Mouse (Mus musculus) neural tube, embryonic 11.5 days (tissue): ENCODE data around the gene Unc5c. TPM values are rescaled to one million over a fixed set of nuclear protein-coding genes. Genes with fewer than 3 reads are reported as not detected.

Experiments
- ATAC-seq: fragments of 200-750 bp; cut with Nextera tagmentation; 2 replicates; pipeline ENCODE4 v1.8.0; 2017; ENCODE audit warnings: moderate number of reproducible peaks, mild to moderate bottlenecking, moderate TSS enrichment, moderate library complexity; ENCODE audit not compliant: insufficient read depth, low FRiP score, low TSS enrichment
- DNase-seq: peaks from one replicate; pipeline ENCODE4 v3.0.0-alpha.2; 2015; ENCODE audit warnings: low spot score
- H3K27ac ChIP-seq: fragments of 300-500 bp; sonication (generic); 2 replicates; pipeline ENCODE4 v1.5.1; 2014; ENCODE audit warnings: low read depth, mild to moderate bottlenecking, low read length
- H3K27me3 ChIP-seq: fragments of 300-500 bp; sonication (generic); 2 replicates; pipeline ENCODE4 v1.6.1; 2014; ENCODE audit warnings: mild to moderate bottlenecking, low read length, mixed read lengths; ENCODE audit not compliant: control insufficient read depth, insufficient read depth
- H3K36me3 ChIP-seq: fragments of 300-500 bp; sonication (generic); 2 replicates; pipeline ENCODE4 v1.6.1; 2014; ENCODE audit warnings: mild to moderate bottlenecking, low read length, moderate library complexity, mixed read lengths; ENCODE audit not compliant: control insufficient read depth, insufficient read depth
- H3K4me1 ChIP-seq: fragments of 300-500 bp; sonication (generic); 2 replicates; pipeline ENCODE4 v1.6.1; 2014; ENCODE audit warnings: low read length, mixed read lengths; ENCODE audit not compliant: control insufficient read depth, insufficient read depth
- H3K4me2 ChIP-seq: fragments of 300-500 bp; sonication (generic); 2 replicates; pipeline ENCODE4 v1.6.1; 2014; ENCODE audit warnings: low read depth, mild to moderate bottlenecking, moderate library complexity
- H3K4me3 ChIP-seq: fragments of 300-500 bp; sonication (generic); 2 replicates; pipeline ENCODE4 v1.5.1; 2014; ENCODE audit warnings: low read depth, low read length
- H3K9ac ChIP-seq: fragments of 300-500 bp; sonication (generic); 2 replicates; pipeline ENCODE4 v1.6.1; 2014; ENCODE audit warnings: mild to moderate bottlenecking, low read length
- H3K9me3 ChIP-seq: fragments of 300-500 bp; sonication (generic); 2 replicates; pipeline ENCODE4 v1.6.1; 2016; ENCODE audit warnings: low read length; ENCODE audit not compliant: control insufficient read depth
- WGBS: fragments of 180-500 bp; shearing (Covaris S2); extraction: QIAGEN DNeasy Blood & Tissue Kit; methylation state at CpG from one replicate; pipeline ENCODE4 v1.1.7; 2014; 5-methylcytosine and 5-hydroxymethylcytosine counted together
- polyA plus RNA-seq: library from polyadenylated mRNA; unstranded; fragments of >200 nt; fragmentation: Nextera tagmentation; extraction: Ambion mirVana; gene quantifications from 2 replicates; pipeline ENCODE4 v1.2.1, GENCODE M21; 2014

Gene Unc5c
- polyA plus RNA-seq, 1 experiment from 2014 or later: 17.5 TPM

- no peak for ATAC-seq
- Histone ChIP-seq H3K27me3 (no peaks in the 10 kb centered on the region), H3K36me3 (no peaks in the 10 kb centered on the region), H3K27ac (no peak overlapping the region), H3K4me1 (no peaks in the 10 kb centered on the region), H3K9ac (no peak overlapping the region), H3K9me3 (no peaks in the 10 kb centered on the region), H3K4me3 (no peak overlapping the region), H3K4me2 (no peak overlapping the region)
- 88% methylated on average over 5 of the region's 5 CpGs for WGBS
- DNase-seq: no peak
These were observed 68.8 kb downstream of the Unc5c start for GRCm38 (mm10) chr3:141533861-141534260.

GRCm38 (mm10) chr3:141536857-141537256 lies 71.8 kb downstream of the Unc5c start:
- Histone ChIP-seq H3K9me3 (no peaks in the 10 kb centered on the region), H3K27ac (no peak overlapping the region), H3K36me3 (no peaks in the 10 kb centered on the region), H3K27me3 (no peaks in the 10 kb centered on the region), H3K4me1 (no peaks in the 10 kb centered on the region), H3K9ac (no peak overlapping the region), H3K4me3 (no peak overlapping the region), H3K4me2 (no peak overlapping the region)
- ATAC-seq: no peak
- DNase-seq: no peak
- WGBS: 62% methylated on average over 5 of the region's 5 CpGs

- no peaks in the 10 kb centered on the region for H3K4me1 ChIP-seq
- no peak for DNase-seq
- 93% methylated on average over 1 of the region's 1 CpGs for WGBS
- H3K27me3 ChIP-seq: no peaks in the 10 kb centered on the region
- H3K9ac ChIP-seq: no peak overlapping the region
- no peak overlapping the region for H3K27ac ChIP-seq
- no peak overlapping the region for H3K4me2 ChIP-seq
- H3K9me3 ChIP-seq: no peaks in the 10 kb centered on the region
- no peak overlapping the region for H3K4me3 ChIP-seq
- H3K36me3 ChIP-seq: no peaks in the 10 kb centered on the region
- ATAC-seq: no peak
These were observed 73.1 kb downstream of the Unc5c start for GRCm38 (mm10) chr3:141538120-141538519.

- ATAC-seq (no peak), DNase-seq (no peak)
- Histone ChIP-seq H3K4me2 (no peak overlapping the region), H3K36me3 (no peaks in the 10 kb centered on the region), H3K27ac (no peak overlapping the region), H3K27me3 (no peaks in the 10 kb centered on the region), H3K4me3 (no peak overlapping the region), H3K4me1 (no peaks in the 10 kb centered on the region), H3K9ac (no peak overlapping the region), H3K9me3 (no peaks in the 10 kb centered on the region)
- 81% methylated on average over 7 of the region's 7 CpGs for WGBS
These were observed 75.7 kb downstream of the Unc5c start for GRCm38 (mm10) chr3:141540749-141541148.

DNA sequence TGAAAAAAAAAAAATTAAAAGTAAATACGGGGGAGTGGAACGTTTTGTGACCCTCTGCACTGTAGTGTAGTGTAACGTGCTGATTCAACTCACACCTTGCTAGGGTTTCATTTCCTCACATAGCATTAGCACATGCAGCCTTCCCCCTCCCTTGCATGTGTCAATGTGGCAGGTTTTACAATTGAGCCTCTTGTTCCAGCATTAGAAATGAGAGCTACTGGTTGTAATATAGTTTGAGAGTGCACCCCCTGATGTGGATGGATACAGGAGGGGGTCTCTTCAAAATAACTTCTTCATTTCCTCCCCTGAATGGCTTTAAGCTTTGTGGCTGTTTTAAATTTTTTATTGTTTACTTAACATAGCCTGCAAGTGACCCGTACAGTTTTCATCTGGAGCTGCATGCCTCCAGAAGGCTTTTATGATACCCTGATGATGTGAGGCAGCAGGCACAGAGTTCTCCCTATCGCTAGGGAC lies 82.4 kb downstream of the Unc5c start:
- 44% methylated on average over 5 of the region's 5 CpGs for WGBS
- no peak for ATAC-seq
- no peak overlapping the region for H3K27ac ChIP-seq
- H3K4me1 ChIP-seq: peaks cover 3% of the 10 kb centered on the region; the same call in 1 of the 2 replicates
- H3K9ac ChIP-seq: no peak overlapping the region
- no peak for DNase-seq
- no peak overlapping the region for H3K4me2 ChIP-seq
- H3K36me3 ChIP-seq: no peaks in the 10 kb centered on the region
- H3K9me3 ChIP-seq: no peaks in the 10 kb centered on the region
- H3K4me3 ChIP-seq: no peak overlapping the region
- H3K27me3 ChIP-seq: no peaks in the 10 kb centered on the region

DNA sequence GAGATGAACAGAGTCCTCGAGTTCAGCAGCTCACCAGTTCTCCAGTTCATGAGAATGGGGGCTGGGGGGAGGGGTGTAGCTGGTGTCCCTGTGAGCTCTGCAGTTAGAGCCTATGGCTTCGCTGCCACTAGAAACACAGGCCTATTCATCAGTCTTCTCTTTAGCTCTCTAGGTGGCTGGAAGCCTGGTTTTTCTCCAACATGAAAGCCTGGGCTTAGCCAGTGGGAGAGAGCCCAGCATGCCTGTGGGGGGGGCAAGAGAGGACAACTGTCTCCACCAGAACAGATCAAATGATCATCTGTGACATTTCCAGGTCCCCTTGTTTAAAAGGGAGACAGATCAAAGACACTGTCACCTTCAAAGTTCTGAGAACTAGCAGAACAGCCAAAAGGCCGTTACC lies 84.6 kb downstream of the Unc5c start:
- DNase-seq (peak; percentile 12), ATAC-seq (peak; percentile 27; the same call in 1 of the 2 replicates)
- Histone ChIP-seq H3K9ac (no peak overlapping the region), H3K27ac (no peak overlapping the region), H3K27me3 (no peaks in the 10 kb centered on the region), H3K4me2 (no peak overlapping the region), H3K9me3 (no peaks in the 10 kb centered on the region), H3K4me1 (peaks cover 3% of the 10 kb centered on the region; the same call in 1 of the 2 replicates), H3K4me3 (no peak overlapping the region), H3K36me3 (no peaks in the 10 kb centered on the region)
- WGBS: 17% methylated on average over 3 of the region's 3 CpGs

GRCm38 (mm10) chr3:141552960-141553359 lies 87.9 kb downstream of the Unc5c start:
- no peaks in the 10 kb centered on the region for H3K36me3 ChIP-seq
- no peak for ATAC-seq
- peaks cover 3% of the 10 kb centered on the region; the same call in 1 of the 2 replicates for H3K4me1 ChIP-seq
- H3K4me2 ChIP-seq: no peak overlapping the region
- no peak overlapping the region for H3K4me3 ChIP-seq
- no peak overlapping the region for H3K9ac ChIP-seq
- no peaks in the 10 kb centered on the region for H3K27me3 ChIP-seq
- no peak overlapping the region for H3K27ac ChIP-seq
- DNase-seq: no peak
- H3K9me3 ChIP-seq: no peaks in the 10 kb centered on the region
- 88% methylated on average over 1 of the region's 1 CpGs for WGBS

DNA sequence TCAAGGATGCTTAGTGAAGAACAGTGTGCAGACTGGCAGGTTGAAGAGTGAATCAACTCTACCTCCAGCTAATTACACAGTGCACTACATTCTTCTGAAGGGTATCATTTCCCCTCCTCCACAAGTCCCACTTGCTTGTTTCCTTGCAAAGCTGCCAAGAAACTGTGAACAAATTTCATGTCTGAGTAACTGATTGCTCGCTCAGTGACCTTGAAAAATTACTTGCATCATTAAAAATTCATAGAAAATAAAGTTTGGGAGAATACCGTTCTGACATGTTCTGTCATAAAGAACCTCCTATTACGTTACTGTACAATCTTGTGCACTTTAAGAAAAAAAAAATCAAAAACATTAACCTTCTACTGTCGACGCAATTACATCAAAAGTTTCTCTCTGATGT lies 92.1 kb downstream of the Unc5c start:
- Histone ChIP-seq H3K4me1 (no peaks in the 10 kb centered on the region), H3K4me3 (no peak overlapping the region), H3K36me3 (no peaks in the 10 kb centered on the region), H3K4me2 (no peak overlapping the region), H3K9me3 (no peaks in the 10 kb centered on the region), H3K27me3 (no peaks in the 10 kb centered on the region), H3K27ac (no peak overlapping the region), H3K9ac (no peak overlapping the region)
- 86% methylated on average over 5 of the region's 5 CpGs for WGBS
- DNase-seq (no peak), ATAC-seq (no peak)

DNA sequence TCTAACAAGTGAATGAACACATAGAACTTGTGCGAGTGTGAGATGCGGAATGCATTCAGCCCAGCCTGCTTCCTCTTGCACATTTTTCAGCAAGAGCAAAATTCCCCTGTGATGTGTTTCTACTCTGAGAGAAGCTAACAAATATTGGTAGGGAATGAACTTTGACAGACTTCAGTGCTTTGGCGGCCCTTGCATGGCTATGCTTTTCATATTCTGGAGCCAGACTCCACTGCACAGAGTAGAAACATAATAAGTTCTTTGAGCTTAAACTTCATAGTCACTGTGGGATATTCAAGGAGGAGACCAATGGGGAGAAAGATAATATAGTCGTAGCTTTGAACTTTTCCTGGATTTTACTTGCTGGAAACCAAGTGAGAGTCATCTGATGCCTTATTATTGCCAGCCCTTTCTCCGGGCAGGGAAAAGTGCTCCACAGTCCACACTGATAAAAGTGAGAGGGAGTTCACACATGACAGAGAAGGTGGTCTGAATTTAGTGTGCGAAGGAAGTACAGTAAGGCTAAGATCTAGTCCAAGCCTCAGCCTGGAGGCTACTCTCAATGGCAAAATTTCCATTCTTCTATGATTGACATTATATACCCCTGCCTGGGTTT lies 110.2 kb downstream of the Unc5c start:
- H3K4me1 ChIP-seq: no peaks in the 10 kb centered on the region
- 66% methylated on average over 6 of the region's 6 CpGs for WGBS
- ATAC-seq: no peak
- no peak overlapping the region for H3K9ac ChIP-seq
- no peaks in the 10 kb centered on the region for H3K36me3 ChIP-seq
- no peak overlapping the region for H3K4me3 ChIP-seq
- no peak for DNase-seq
- H3K27ac ChIP-seq: no peak overlapping the region
- H3K4me2 ChIP-seq: no peak overlapping the region
- peaks cover 15% of the 10 kb centered on the region for H3K27me3 ChIP-seq
- no peaks in the 10 kb centered on the region for H3K9me3 ChIP-seq
